ENCODE assay signal across 8 mouse cellular contexts in the genomic region with DNA sequence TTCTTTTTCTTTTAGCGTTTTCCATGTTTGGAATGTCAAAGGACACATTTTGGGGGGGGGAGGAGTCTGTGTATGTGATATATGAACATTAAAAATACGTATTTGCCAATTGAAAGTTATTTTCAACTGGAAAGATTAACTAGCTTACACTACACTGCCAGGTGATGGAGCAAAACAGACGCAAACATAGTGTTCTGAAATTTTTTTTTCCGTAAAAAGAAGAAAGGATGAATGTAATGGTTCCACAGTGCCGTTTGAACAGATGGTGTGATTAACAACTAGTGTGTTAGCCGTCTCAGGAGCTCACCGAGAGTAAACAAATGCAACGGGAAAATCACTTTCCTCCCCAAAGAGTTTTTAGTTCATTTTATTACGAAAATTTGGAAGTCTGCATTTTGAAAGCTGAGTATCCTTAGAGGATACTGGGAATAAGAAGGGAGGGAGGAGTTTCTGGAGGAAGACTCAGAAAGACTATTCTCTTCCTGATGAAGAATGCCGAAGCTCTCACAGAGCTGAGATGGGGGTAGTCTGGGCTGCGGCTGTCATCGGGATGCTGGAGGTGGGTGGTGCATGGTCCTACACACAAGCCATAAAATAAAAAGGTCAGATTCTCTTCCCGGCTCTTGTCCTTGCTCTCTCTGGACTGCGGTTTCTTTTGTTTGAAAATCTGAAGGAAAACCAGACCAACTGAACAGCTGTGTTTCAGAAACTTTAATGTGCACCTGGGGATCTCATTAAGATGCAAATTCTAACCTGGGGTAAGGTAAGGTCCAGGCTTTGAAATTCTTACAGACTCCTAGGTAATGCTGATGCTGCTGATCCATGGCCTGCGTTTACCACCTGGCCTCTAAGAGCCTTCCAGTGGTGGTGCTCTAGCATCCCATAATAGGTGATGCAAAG.
DNase-seq lines count a peak whose midpoint lies in the region; ATAC-seq and TF ChIP-seq lines count a peak whose summit lies in the region.

No protein-coding gene starts in this region.

- H3K36me3 ChIP-seq in liver, adult 2 months (ENCODE audit: control insufficient read depth, insufficient read depth, low read length), result no peaks in the 10 kb centered on the region
- no peaks in the 10 kb centered on the region for H3K36me3 ChIP-seq in hindbrain, embryonic 15.5 days
- H3K36me3 ChIP-seq in midbrain, embryonic 13.5 days, result no peaks in the 10 kb centered on the region

- peaks cover 3% of the 10 kb centered on the region; the same call in 1 of the 2 replicates for H3K4me1 ChIP-seq in liver, adult 2 months (ENCODE audit: control insufficient read depth, insufficient read depth, low read length)
- peaks cover 18% of the 10 kb centered on the region for H3K4me1 ChIP-seq in hindbrain, embryonic 15.5 days (replicated peaks)
- peaks cover 13% of the 10 kb centered on the region; the same call in 1 of the 2 replicates for H3K4me1 ChIP-seq in midbrain, embryonic 13.5 days (replicated peaks)

- H3K27me3 ChIP-seq in liver, adult 2 months (ENCODE audit: control insufficient read depth, insufficient read depth, low read length), result no peaks in the 10 kb centered on the region
- H3K27me3 ChIP-seq in hindbrain, embryonic 15.5 days, result no peaks in the 10 kb centered on the region
- no peaks in the 10 kb centered on the region for H3K27me3 ChIP-seq in midbrain, embryonic 13.5 days

- 19% methylated on average over 15 of the region's 15 CpGs for WGBS in liver, adult 2 months
- 5% methylated on average over 15 of the region's 15 CpGs for WGBS in hindbrain, embryonic 15.5 days
- WGBS in midbrain, embryonic 13.5 days, result 8% methylated on average over 15 of the region's 15 CpGs

- peak; percentile 4 for DNase-seq in liver, adult 2 months (ENCODE audit: extremely low read depth, low read depth, low spot score)
- no peak for DNase-seq in liver
- peak; percentile 31 for DNase-seq in embryo, embryonic 9.5 days (ENCODE audit: extremely low spot score)
- DNase-seq in layer of hippocampus, postnatal 36 days, result no peak
- no peak for DNase-seq in adrenal gland, postnatal 4 days (ENCODE audit: low spot score in 2 of 2)
- DNase-seq in cerebellum, adult 9-10 months, result no peak

- peak; percentile 71 for ATAC-seq in hindbrain, embryonic 15.5 days (ENCODE audit: low FRiP score, low read depth)
- peak; percentile 68 for ATAC-seq in midbrain, embryonic 13.5 days

- H3K9ac ChIP-seq in liver, adult 2 months (ENCODE audit: low read depth, low read length), result no peak overlapping the region
- peak overlapping the region; percentile 40 for H3K9ac ChIP-seq in hindbrain, embryonic 15.5 days
- H3K9ac ChIP-seq in midbrain, embryonic 13.5 days (replicated peaks), result 0 out of 2 replicates have a peak overlapping the region, but pooled peaks have one; percentile 10

- no peaks in the 10 kb centered on the region for H3K79me2 ChIP-seq in liver, adult 2 months (ENCODE audit: control insufficient read depth, insufficient read depth, low read length)

- no peak for TF ChIP-seq CTCF in liver, adult 2 months (IDR thresholded peaks at IDR 0.05; ENCODE audit: low read depth, low read length)

- no peaks in the 10 kb centered on the region for H3K9me3 ChIP-seq in hindbrain, embryonic 15.5 days
- H3K9me3 ChIP-seq in midbrain, embryonic 13.5 days, result no peaks in the 10 kb centered on the region

- no peak overlapping the region for H3K27ac ChIP-seq in liver, adult 2 months (replicated peaks; ENCODE audit: insufficient read depth, low read depth, low read length)
- peak overlapping the region; percentile 72 for H3K27ac ChIP-seq in hindbrain, embryonic 15.5 days (replicated peaks)
- H3K27ac ChIP-seq in midbrain, embryonic 13.5 days, result no peak overlapping the region

- H3K4me3 ChIP-seq in liver, adult 2 months (ENCODE audit: insufficient read depth, low read depth, low read length), result no peak overlapping the region
- H3K4me3 ChIP-seq in hindbrain, embryonic 15.5 days, result peak overlapping the region; percentile 37
- peak overlapping the region; percentile 40 for H3K4me3 ChIP-seq in midbrain, embryonic 13.5 days (replicated peaks)

- no peak for TF ChIP-seq POLR2A in liver, adult 2 months (IDR thresholded peaks at IDR 0.05; ENCODE audit: extremely low read depth, insufficient read depth, low read length)

- peak overlapping the region; percentile 68 for H3K4me2 ChIP-seq in hindbrain, embryonic 15.5 days
- H3K4me2 ChIP-seq in midbrain, embryonic 13.5 days (replicated peaks), result peak overlapping the region; percentile 60

Comparison
In these comparisons a context has a peak if more than half of its experiments do, and no peak if none do; other contexts are left out.
1. DNase-seq: peak in liver, adult 2 months (single experiment) and embryo, embryonic 9.5 days (single experiment); none in liver (single experiment), layer of hippocampus, postnatal 36 days (0 of 2), adrenal gland, postnatal 4 days (0 of 2) and cerebellum, adult 9-10 months (single experiment).